8 mouse cellular contexts compared by ENCODE assay signal in the genomic region with DNA sequence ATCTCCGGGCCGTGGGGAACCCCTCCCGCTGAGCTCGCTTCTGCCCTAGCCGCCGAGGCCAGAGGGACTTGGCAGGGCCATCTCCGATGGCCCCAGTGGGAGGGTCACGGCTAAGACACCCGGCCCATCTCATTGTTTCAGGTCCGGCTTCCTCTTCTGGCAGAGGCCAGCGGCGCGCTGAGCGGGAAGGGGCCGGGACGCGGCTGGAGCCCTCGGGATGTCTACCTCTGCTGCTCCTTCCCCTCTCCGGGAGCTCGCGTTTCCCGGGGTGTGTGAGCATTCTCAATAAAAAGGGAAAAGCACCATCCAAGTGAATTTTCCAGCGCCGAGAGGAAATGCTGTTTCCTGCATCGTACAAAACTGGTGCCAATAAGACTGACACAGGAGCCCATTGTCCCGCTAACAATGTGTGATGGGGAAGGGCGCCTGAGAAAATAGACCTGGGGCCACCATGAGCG. TPM values are rescaled to one million over a fixed set of nuclear protein-coding genes. Genes with fewer than 3 reads are reported as not detected.
A peak's percentile ranks its signal among the peaks of the same experiment; 100 is the strongest.
DNase-seq lines count a peak whose midpoint lies in the region; ATAC-seq and TF ChIP-seq lines count a peak whose summit lies in the region.

No protein-coding gene starts in this region.

- no peak for TF ChIP-seq CTCF in hindbrain, postnatal 0 days (IDR thresholded peaks at IDR 0.05; ENCODE audit: low read depth)
- no peak for TF ChIP-seq CTCF in liver, adult 2 months (IDR thresholded peaks at IDR 0.05; ENCODE audit: low read depth, low read length)

- TF ChIP-seq POLR2A in liver, adult 2 months (IDR thresholded peaks at IDR 0.05; ENCODE audit: extremely low read depth, insufficient read depth, low read length): no peak

- under 1% methylated on average over 28 of the region's 28 CpGs for WGBS in hindbrain, postnatal 0 days
- WGBS in liver, adult 2 months: 2% methylated on average over 28 of the region's 28 CpGs
- WGBS in midbrain, embryonic 15.5 days: 0% methylated on average over 28 of the region's 28 CpGs

- peak overlapping the region; percentile 29; the same call in 1 of the 2 replicates for H3K4me3 ChIP-seq in brown adipose tissue, adult 24 weeks (ENCODE audit: insufficient read depth, low read depth, low read length)
- H3K4me3 ChIP-seq in hindbrain, postnatal 0 days (ENCODE audit: low read length): peak overlapping the region; percentile 28
- H3K4me3 ChIP-seq in liver, adult 2 months (ENCODE audit: insufficient read depth, low read depth, low read length): no peak overlapping the region
- peak overlapping the region; percentile 35 for H3K4me3 ChIP-seq in midbrain, embryonic 15.5 days

- peak overlapping the region; percentile 91 for H3K27ac ChIP-seq in brown adipose tissue, adult 24 weeks (replicated peaks; ENCODE audit: low read depth, low read length)
- no peak overlapping the region for H3K27ac ChIP-seq in hindbrain, postnatal 0 days
- H3K27ac ChIP-seq in liver, adult 2 months (replicated peaks; ENCODE audit: insufficient read depth, low read depth, low read length): peak overlapping the region; percentile 13
- no peak overlapping the region for H3K27ac ChIP-seq in midbrain, embryonic 15.5 days

- no peak for ATAC-seq in cerebellum, adult (ENCODE audit: insufficient number of reproducible peaks, low FRiP score, low TSS enrichment)
- no peak for ATAC-seq in hindbrain, postnatal 0 days
- ATAC-seq in midbrain, embryonic 15.5 days (replicated peaks): 0 out of 2 replicates have a peak, but pooled peaks have one; percentile 27

- H3K9ac ChIP-seq in hindbrain, postnatal 0 days (replicated peaks; ENCODE audit: low read length): no peak overlapping the region
- no peak overlapping the region for H3K9ac ChIP-seq in liver, adult 2 months (ENCODE audit: low read depth, low read length)
- H3K9ac ChIP-seq in midbrain, embryonic 15.5 days: peak overlapping the region; percentile 2

- H3K4me1 ChIP-seq in brown adipose tissue, adult 24 weeks (ENCODE audit: control insufficient read depth, insufficient read depth, insufficient read length, low read length): peaks cover 7% of the 10 kb centered on the region; the same call in 1 of the 2 replicates
- H3K4me1 ChIP-seq in hindbrain, postnatal 0 days (ENCODE audit: insufficient read depth, low read length): peaks cover 3% of the 10 kb centered on the region; the same call in 1 of the 2 replicates
- H3K4me1 ChIP-seq in liver, adult 2 months (ENCODE audit: control insufficient read depth, insufficient read depth, low read length): peaks cover 2% of the 10 kb centered on the region; the same call in 1 of the 2 replicates
- H3K4me1 ChIP-seq in midbrain, embryonic 15.5 days: peaks cover 23% of the 10 kb centered on the region

- no peaks in the 10 kb centered on the region for H3K36me3 ChIP-seq in hindbrain, postnatal 0 days (ENCODE audit: insufficient read depth, low read length)
- H3K36me3 ChIP-seq in liver, adult 2 months (ENCODE audit: control insufficient read depth, insufficient read depth, low read length): no peaks in the 10 kb centered on the region
- no peaks in the 10 kb centered on the region for H3K36me3 ChIP-seq in midbrain, embryonic 15.5 days (replicated peaks)

- H3K27me3 ChIP-seq in hindbrain, postnatal 0 days (ENCODE audit: insufficient read depth, low read length): peaks cover 17% of the 10 kb centered on the region; the same call in 1 of the 2 replicates
- H3K27me3 ChIP-seq in liver, adult 2 months (ENCODE audit: control insufficient read depth, insufficient read depth, low read length): 0 out of 2 replicates have a peak, but pooled peaks cover 3% of the 10 kb centered on the region
- H3K27me3 ChIP-seq in midbrain, embryonic 15.5 days (replicated peaks): peaks cover 37% of the 10 kb centered on the region

- no peaks in the 10 kb centered on the region for H3K9me3 ChIP-seq in hindbrain, postnatal 0 days (ENCODE audit: low read length)
- H3K9me3 ChIP-seq in midbrain, embryonic 15.5 days: no peaks in the 10 kb centered on the region

- peak overlapping the region; percentile 52 for H3K4me2 ChIP-seq in hindbrain, postnatal 0 days (ENCODE audit: low read depth, low read length)
- peak overlapping the region; percentile 58 for H3K4me2 ChIP-seq in midbrain, embryonic 15.5 days

- H3K79me2 ChIP-seq in liver, adult 2 months (ENCODE audit: control insufficient read depth, insufficient read depth, low read length): no peaks in the 10 kb centered on the region

- peak; percentile 8 to 11 for DNase-seq in cerebellum, postnatal 36 days
- peak; percentile 71 for DNase-seq in gastrocnemius, postnatal 25 days
- DNase-seq in hindbrain, postnatal 0 days (ENCODE audit: low spot score): peak; percentile 8
- no peak for DNase-seq in liver, adult 2 months (ENCODE audit: extremely low read depth, low read depth, low spot score)
- no peak for DNase-seq in adipocyte (ENCODE audit: low spot score)

RNA-seq across cellular contexts. Expression of gene Flt1, which starts 25.9 kb away (rescaled TPM):
- polyA plus RNA-seq in brown adipose tissue, adult 24 weeks (2012; ENCODE audit: insufficient read depth, insufficient read length, missing spikeins): 15.6 and 24.1 TPM in 2 replicates
- 10 to 100 TPM; 22.8 to 24.1 TPM for total RNA-seq in gastrocnemius, postnatal 25 days (2021)
- total RNA-seq in hindbrain, postnatal 0 days (2014; rRNA removed): 17.7 and 17.9 TPM in 2 replicates
- 10.0 and 11.1 TPM in 2 replicates for polyA plus RNA-seq in hindbrain, postnatal 0 days (2015; fragmentation: Nextera tagmentation; extraction: Ambion mirVana)
- total RNA-seq in liver, adult 2 months (2014; rRNA removed): 4.8 and 6.2 TPM in 2 replicates
- 1.2 and 1.3 TPM in 2 replicates for polyA plus RNA-seq in liver, adult 2 months (2012; rRNA removed)
- polyA plus RNA-seq in midbrain, embryonic 15.5 days (2015; fragmentation: Nextera tagmentation; extraction: Ambion mirVana): 13.4 and 15.1 TPM in 2 replicates

Comparison
In these comparisons a context has a peak if more than half of its experiments do, and no peak if none do; other contexts are left out.
1. DNase-seq: peak in cerebellum, postnatal 36 days (2 of 2), gastrocnemius, postnatal 25 days (single experiment) and hindbrain, postnatal 0 days (single experiment); none in liver, adult 2 months (single experiment) and adipocyte (single experiment).
2. H3K27ac ChIP-seq: peak in brown adipose tissue, adult 24 weeks (single experiment) and liver, adult 2 months (single experiment); none in hindbrain, postnatal 0 days (single experiment) and midbrain, embryonic 15.5 days (single experiment).